Mouse (Mus musculus) urinary bladder, postnatal 36 days (tissue): ENCODE measurements at regions not wholly inside any gene's neighbourhood (a gene's known extent, or its start where the extent isn't known, plus 50 kb on each side); places are given as distances from the start of the nearest gene placed in this dataset.

Experiments used
- DNase-seq, 2 experiments: peaks; one replicate each; pipeline ENCODE4 v3.0.0; 2022; ENCODE audit warnings: low spot score in 2 of 2, mixed read lengths in 1 of 2

GRCm38 (mm10) chr5:39557376-39558001 lies 197.8 kb downstream of the Hs3st1 start:
- no peak for DNase-seq

DNA sequence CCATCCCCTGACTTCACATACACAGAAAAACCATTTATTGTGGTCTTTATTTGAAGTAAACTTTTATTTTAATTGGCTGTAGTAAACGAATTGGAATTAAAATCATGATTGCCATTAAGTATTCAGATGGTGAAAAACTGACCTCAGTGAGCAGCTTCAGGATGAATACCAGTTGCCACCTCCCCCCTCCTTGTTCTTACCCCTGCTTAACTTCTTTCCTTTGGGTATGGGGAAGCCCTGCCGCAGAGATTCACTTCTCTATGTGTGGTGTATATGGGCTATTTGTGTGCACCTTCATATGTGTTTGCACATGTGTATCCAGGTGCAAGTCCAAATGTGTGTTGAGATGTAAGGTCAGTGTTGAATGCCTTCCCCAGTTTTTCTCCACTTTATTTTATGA lies 218.2 kb downstream of the Hs3st1 start:
- DNase-seq: no peak

DNA sequence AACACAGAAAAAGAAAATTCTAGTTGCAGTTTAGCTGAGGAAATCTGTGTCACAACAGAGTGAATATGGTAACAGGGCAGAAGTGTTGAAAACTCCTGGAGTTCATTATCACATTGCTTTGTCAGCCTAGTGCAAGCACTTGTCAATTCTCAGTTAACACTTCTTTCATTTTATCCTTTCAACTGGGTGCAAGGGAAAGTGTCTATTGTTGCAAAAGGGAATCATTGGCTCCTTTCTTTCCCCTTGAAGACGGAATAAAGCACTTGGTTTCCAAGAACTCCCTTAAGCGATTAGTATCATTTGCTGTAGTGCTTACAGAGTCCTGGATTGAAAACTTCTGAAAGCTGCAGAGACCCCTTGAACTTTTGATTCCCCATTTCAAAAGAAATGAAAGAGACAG lies 218.9 kb downstream of the Hs3st1 start:
- DNase-seq: no peak

GRCm38 (mm10) chr5:39510246-39510645 lies 245.0 kb downstream of the Hs3st1 start:
- DNase-seq: no peak

GRCm38 (mm10) chr5:39482756-39483155 lies 272.5 kb downstream of the Hs3st1 start:
- DNase-seq: no peak

- DNase-seq: no peak
Measured at GRCm38 (mm10) chr5:39458116-39458525, 297.2 kb downstream of the Hs3st1 start.

GRCm38 (mm10) chr5:39453706-39454105 lies 301.6 kb downstream of the Hs3st1 start:
- no peak for DNase-seq

GRCm38 (mm10) chr5:39440817-39441216 lies 314.5 kb downstream of the Hs3st1 start:
- no peak for DNase-seq

- DNase-seq: no peak
Measured at GRCm38 (mm10) chr5:39437463-39438201, 317.6 kb downstream of the Hs3st1 start.

DNA sequence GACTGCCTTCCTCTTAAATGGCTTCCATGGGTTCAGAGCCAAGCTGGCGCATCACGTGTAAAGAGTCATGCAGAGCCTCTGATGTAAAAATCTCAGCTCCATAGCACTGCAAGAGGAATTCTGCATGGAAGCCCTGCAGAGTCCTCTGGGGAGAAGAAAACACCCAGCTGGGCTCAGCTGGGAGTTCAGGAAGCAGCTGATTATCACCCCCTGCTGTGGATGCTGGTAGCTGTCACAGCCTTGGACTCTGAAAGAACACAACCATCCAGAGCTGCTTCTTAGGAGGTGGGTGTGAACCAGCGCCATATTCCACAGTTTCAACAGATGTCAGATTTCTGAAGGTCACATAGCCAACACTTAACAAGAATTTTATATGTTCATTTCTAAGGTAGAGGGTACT lies 329.2 kb downstream of the Hs3st1 start:
- no peak for DNase-seq

- DNase-seq: no peak
Measured at GRCm38 (mm10) chr5:39423720-39424119, 331.6 kb downstream of the Hs3st1 start.

DNA sequence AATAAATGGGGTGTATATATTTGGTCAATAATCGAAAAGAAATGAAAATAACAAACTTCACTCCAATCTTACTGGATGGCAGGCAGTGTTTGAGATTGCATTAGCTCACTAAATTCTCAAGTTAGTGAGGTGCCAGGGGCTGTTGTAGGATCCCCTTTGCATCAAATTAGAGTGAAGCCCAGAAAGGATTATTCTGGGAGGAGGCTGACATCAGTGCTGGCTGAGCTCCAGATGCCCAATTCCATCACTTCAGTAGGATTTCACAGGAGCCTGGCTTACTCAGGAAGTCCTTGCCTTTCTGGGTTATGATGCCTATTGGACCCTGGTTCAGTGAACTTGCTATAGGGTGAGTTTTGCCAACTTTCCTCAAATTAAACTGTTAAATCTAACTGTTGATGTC lies 336.5 kb downstream of the Hs3st1 start:
- DNase-seq: no peak

DNA sequence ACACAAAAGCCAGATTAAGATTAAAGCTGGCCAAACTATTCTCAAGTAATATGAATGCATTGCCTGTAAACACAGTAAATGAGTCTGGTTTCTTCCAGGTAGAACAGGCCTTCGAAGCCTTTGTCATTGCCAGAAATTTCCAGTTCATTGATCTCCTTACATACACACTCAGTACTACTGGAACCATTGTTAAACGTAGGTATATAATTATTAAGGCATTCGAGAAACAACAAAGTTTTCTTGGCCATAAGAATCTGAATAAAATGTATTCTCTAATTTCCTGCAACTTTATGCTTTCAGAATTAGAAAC lies 337.5 kb downstream of the Hs3st1 start:
- no peak for DNase-seq

DNA sequence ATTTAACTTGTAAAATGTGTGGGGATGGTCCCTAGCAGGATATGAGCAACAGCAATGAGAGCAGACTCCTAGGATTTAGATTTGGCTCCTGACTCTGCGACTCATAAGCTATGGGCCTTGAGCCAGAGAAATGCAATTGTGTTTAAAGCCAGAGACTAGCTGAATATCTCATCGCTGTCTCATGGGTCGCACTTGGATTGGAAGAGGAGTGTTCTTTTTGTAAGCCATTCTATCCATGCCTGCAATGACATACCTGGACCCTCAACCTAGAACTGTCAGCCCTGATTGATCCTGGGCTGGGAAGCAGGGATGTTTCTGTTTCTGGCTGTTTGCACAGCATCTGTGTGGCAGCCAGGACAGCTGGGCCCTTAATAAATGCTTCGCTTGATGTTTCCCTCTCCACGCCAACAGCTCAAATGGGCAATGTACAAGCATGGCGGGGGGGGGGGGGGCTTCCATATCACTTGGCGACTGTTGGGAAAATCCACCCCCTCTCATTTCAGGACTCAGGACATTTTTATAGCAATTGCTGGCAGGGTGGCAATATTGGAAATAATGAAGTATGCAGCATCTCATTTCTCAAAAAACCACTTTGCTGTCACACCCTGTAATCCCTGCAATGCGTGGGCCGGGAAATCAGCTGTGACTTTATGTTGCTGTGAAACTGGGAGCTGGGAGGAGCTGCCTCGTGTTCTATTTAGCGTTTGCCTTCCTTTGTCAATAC lies 338.0 kb downstream of the Hs3st1 start:
- no peak for DNase-seq

- DNase-seq: no peak
Measured at GRCm38 (mm10) chr5:39416597-39417023, 338.7 kb downstream of the Hs3st1 start.

DNA sequence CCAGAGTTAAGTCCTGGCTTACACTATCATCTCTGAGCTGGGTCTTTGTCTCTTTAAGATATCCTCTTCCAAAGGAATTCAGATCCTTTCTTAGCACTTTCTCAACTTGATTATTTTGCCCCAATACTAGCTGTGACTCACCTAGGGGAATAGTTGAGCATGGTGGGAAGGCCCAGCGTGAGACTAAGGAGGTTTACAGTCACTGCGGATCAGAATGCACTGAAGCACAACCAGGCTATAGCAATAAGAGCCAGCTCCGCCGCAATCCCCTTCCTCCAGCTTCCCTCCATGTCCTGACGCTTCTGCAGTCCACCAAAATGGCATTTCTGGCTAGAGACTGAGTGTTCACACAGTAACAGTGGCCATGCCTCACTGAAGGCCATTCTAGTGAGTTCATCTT lies 342.5 kb downstream of the Hs3st1 start:
- no peak for DNase-seq

DNA sequence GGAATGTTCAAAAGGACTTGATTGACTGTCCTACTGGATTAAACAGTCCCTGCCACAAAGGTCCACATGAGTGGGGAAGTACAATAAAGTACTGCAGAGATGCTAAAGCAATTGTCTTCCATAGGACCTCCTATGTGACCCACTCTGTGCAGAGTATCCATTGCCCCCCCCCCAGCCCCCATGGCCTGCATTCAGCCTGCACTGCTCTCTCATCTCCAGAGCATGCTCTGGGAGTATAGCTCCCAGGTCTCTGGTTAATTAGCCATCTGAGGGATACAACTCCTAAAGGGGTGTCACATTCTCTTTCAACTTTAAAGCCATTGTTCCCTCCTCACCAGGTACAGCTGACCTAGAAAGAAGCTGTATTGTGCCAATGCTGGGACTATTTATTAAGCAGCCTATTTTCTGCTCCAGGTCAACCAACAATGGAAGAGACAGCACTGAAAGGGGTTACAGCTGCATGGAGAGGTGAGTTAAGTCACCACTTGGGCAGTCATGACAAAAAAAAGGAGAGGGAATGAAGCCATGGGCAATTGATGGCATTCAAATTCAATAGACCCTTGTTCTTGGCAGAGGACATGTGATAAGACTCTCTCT lies 364.8 kb downstream of the Hs3st1 start:
- no peak for DNase-seq

DNA sequence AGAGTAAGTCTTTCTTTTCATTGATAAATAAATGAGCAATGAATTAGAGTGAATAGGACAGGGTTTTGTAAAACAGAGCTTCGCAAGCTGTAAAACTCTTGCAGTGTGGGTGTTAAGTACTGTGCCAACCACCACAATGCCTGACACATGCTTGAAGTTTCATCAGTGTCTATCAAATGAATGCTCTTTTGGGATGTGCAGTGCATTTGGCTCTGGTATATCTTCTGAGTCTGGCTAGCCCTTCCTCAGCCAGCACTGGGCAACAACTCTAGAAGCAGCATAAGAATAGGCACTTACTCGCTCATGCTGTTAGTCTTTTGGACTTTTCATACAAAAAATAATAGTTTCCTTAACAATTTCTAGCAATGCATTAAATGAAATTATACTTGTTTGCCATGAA lies 370.9 kb downstream of the Hs3st1 start:
- DNase-seq: no peak

- DNase-seq: no peak
Measured at GRCm38 (mm10) chr5:39374199-39374598, 381.1 kb downstream of the Hs3st1 start.

GRCm38 (mm10) chr5:39348680-39349079 lies 406.6 kb downstream of the Hs3st1 start:
- no peak for DNase-seq

DNA sequence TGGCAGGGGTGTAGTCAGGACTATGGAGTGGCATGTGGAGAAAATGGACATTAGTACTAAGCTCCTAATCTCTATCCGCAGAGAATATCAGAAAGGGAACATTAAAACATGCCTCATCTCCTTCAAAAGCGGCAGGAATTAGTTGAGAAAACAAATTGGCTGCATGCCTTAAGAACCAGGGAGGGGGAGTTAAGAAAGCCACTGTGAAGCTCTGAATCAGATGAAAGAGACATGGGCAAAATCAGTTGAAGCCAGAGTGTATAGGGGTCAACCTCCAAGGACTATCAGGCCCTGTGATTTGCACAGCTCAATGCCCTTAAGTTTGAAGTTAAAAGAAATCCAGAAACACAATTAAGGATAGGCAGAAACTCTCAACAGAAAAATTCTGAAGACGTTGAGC lies 408.3 kb downstream of the Hs3st1 start:
- DNase-seq: no peak

DNA sequence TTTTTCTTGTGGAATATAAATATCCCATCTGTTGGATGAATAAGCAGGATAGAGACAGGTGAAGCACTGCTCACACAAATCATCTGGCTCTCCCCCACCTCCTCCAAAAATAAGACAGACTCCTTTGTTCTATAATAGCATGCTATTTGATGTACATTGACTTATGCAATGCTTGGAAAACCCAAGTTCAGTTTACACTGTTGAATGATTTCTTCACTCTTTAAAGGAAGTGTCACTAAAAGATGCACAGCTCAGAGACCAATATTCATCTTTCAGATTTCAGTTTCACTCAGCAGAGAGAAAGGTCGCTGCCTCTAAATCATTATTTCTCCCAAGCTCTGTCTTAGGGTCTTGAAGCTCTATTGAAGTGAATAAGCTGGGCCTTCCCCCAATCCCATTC lies 417.4 kb downstream of the Hs3st1 start:
- no peak for DNase-seq
